Mouse (Mus musculus) CD4-positive helper T cell, adult 2 months (primary cell): ENCODE measurements around the gene Samd4.
A peak's percentile ranks its signal among the peaks of the same experiment; 100 is the strongest.

Source experiments
- DNase-seq: peaks from one replicate; pipeline ENCODE4 v3.0.0-alpha.2; 2012; ENCODE audit warnings: low read depth, missing footprints, low spot score

The Samd4 gene

DNA sequence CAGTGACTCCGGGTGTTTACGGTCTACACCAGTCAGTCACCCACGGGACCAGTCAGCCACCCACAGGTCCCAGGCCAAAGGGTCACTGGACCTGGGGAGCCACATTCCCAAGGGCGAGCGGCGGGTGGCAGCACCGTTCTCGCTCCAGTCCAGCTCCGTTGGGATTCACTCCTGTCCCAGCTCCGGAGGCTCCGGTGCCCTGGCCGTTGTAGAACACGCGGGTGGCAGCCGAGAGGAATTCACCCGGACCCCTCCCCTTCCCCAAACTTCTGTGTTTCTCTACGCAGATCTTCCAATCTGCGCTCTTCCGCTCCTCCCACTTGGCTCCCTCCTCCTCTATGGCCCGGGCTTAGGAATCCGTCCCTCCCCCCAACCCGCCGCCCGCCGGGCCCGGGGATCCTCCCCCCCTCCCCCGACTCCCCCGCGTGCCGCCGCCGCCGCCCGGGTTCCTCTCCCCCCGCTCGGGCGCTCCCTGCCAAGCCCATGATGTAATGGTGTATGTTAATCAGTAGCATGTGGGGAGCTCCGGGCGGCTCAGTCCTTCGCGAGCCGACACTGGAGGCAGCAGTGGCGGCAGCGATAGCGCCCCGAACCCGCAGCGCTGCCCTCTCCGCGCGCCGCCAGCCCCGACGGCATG, at the start of gene Samd4:
Gene Samd4, plus strand, starts transcription at position 424 of the 637 bp plus-strand sequence.
- peak; percentile 23 for DNase-seq

- DNase-seq, result no peak
These were observed 43.3 kb upstream of the Samd4 start for GRCm38 (mm10) chr14:46839326-46839725.

DNA sequence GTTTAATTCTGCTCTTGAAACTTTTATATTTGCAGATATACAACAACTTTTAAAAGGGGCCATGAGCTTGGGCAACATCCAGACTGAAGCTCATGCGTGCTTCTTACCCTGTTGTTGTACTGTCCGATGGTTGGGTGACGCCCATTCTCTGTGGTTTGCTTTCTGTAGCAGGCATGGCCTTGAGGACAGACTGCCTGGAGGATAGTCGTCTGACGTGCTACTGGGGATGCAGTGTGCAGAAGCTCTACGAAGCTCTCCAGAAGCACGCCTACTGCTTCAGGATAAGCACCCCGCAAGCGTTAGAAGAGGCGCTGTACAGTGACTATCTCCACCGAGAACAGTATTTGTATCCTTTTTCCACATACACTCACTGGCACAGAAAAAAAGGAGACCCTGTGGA, 36.9 kb upstream of the Samd4 start:
- DNase-seq, result no peak

- no peak for DNase-seq
These were observed 34.5 kb upstream of the Samd4 start for GRCm38 (mm10) chr14:46848063-46848590.

DNA sequence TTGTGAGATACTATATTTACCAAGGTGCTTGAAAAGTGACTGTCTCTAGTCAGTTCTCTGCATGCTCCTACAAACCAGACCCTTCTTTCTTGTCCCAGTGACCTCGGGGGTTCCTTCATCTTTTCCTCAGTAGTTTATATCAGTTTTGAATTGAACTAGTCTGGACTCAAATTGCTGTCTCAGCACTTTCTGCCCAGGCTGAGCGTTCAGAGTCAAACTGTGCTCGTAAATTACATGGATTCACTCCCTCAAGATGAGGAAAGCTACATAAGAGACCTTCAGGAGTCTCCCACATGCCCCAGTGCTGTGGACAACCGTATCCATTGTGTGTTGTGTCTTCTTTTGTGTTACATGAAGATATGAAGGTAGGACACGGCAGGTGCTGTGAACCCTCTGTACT, 33.9 kb upstream of the Samd4 start:
- no peak for DNase-seq

- no peak for DNase-seq
These were observed 32.9 kb upstream of the Samd4 start for GRCm38 (mm10) chr14:46849769-46850168.

DNA sequence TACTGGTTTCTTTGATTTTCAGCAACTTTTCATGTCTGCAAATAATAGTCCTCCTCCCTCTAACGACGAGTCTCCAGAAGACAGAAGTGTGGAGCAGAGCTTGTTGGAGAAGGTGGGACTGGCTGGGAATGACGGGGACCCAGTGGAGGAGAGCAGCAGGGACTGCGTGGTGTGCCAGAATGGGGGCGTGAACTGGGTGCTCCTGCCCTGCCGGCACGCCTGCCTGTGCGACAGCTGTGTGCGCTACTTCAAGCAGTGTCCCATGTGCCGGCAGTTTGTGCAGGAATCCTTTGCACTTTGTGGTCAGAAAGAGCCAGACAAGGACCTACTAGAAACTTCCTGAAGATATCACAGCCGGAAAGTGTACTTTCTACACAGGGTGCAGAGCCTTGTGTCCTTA, 29.0 kb upstream of the Samd4 start:
- no peak for DNase-seq

DNA sequence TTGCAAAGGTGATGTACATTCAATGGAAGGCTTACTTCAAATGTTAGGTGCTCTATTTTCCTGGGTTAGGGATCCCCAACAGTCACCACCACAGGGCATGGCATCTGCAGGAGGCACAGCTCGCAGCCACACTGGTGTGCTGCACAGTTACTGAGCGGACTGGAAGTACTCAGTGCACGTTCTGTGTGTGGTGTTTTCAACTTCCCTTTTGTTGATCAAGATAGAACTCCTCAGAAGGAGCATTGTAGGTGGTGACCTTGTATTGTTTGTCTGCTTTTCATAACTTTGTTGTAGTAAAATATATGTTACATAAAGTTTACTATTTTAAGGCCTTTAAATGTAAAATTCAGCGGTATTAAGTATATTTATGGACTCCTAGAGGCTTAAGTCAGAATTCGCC, 19.7 kb upstream of the Samd4 start:
- DNase-seq, result no peak

DNA sequence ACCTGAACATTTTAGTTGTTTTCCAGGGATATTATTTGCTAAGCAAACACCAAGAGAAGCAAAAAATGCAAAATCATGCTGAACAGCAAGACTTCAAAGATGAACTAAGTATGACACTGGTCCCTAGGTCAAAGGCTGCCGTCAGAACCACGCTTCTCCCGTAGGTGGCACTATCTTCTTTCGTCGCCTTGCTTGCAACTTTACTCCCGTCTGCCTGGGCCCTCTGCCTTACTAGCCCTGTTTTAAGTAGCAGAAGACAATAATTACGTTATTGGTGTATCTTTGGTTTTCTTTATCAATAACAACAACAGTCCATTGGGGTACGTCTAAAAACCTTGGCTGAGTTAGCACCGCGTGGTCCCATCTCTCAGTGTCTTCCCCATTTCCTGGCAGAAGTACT, 1.7 kb upstream of the Samd4 start:
- peak; percentile 34 for DNase-seq

DNA sequence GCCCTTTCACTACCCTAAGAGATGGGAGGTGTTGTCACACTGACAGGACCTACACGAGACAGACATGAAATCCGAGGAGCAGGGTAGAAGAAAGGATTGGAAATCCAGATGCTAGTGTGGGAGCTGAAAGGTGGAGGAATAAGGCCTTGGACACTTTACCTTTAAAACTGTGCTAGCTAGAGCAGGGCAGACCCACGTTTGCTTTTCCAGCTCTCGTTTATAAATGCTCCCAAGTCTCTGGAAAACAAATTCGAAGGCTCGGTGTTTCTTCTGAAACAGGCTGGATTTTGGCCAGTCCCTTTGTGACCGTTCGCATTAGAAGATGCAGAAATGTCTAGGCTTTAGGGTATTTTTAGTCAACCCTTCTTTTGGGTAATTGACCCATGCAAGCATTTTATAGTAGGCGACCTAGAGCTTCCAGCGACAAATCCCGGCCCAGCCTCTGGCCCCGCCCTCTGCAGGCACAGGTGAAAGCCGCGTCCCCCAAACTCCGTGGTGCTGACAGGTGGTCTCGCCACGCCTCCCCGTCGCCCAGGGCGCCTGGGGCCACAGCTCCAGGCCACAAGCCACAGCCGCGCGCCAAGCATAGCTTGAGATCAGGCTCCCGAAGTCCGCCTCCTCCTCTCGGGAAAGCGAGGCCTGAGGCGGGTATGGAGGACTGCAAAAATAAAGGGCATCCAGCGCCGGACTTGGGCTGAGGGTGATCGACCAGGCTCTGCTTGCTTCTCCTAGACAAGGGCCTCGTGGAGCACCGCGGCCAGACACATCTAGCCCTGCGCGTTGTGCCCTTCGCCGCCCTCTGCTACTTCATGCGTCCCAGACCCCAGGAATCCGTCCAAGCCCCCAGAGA, 848 bp upstream of the Samd4 start:
- no peak for DNase-seq

GRCm38 (mm10) chr14:46883068-46883870, 615 bp downstream of the Samd4 start:
- peak; percentile 11 for DNase-seq

DNA sequence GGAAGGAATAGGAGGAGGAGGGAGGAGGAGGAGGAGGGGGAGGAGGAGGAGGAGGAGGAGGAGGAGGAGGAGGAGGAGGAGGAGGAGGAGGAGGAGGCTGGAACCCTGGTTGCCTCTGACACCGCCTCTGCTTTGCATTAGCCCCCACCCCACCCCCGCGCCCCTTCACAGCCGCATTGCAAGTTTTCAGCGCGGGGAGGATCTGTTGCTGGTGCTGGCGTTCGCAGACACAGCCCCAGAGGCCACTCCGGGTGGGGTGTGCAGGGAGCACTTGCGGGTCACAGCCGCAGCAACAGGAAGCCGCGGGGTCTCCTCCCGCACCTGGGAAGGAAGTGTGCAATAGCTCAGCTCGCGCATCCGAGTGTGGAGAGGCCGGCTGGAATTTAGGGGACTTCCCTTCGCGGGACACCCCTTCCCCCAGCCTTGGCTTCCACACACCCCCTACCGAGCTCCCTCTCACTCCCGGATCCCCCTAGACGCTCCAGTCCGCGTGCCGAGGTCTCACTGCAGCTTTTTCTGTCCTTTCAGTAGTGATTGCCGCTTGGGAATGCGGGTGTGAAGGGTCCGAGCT, 1.3 kb downstream of the Samd4 start:
- peak; percentile 16 for DNase-seq

GRCm38 (mm10) chr14:46884701-46885428, 2.2 kb downstream of the Samd4 start:
- DNase-seq, result peak; percentile 12

DNA sequence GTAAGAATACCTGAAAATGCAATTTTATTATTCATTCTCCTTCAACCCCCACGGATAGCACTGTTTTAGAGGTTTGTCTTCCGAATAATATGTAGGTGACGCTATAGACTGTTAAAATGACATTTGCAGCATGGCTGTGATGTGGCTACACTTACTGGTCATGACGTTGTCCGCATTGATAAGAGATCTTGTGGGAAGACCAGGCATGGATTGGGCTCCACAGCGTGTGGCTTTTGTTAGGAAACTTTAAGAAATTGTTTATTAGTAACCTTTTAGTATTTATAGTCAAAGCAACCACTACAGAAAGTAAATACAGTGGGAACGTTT, 2.7 kb downstream of the Samd4 start:
- DNase-seq, result peak; percentile 11

DNA sequence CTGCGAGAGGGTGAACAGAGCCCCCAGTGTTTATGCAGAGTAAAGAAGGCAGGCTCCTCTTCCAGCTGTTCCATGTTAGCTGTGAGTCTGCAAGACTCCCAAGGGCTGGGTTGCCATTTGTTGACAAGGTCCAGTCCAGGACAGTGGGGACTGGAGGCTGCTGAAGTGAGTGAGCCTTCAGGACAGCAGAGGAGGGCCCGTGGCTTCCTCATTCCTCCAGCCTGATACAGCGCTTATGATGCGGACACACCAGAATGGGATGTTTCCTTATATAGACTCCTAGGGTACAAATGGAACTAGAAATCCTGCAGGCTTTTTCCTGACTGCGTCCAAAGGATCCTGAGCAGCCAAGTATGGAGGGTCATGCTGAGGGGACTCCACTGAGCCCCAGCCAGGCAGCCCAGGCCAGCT, 3.2 kb downstream of the Samd4 start:
- DNase-seq, result no peak

GRCm38 (mm10) chr14:46889096-46889495, 6.4 kb downstream of the Samd4 start:
- DNase-seq, result no peak

DNA sequence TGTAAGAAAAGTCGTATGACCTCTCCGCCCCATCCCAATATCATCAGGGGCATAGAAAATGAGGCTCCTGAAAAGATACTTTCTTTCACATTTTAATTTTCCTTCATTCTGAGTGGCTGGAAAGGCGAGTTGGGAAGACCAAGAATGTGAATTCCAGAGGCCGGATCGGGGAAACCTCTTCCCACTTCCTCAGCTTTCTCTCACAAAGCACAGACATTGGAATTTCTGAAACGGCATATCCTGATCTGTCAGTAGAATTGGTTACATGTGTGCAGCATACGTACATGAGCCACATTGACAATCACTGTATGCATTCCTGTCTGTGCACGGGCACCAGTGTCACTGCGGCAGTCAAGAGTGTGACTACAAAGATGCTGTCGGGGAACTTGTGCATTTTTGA, 11.3 kb downstream of the Samd4 start:
- DNase-seq, result no peak

DNA sequence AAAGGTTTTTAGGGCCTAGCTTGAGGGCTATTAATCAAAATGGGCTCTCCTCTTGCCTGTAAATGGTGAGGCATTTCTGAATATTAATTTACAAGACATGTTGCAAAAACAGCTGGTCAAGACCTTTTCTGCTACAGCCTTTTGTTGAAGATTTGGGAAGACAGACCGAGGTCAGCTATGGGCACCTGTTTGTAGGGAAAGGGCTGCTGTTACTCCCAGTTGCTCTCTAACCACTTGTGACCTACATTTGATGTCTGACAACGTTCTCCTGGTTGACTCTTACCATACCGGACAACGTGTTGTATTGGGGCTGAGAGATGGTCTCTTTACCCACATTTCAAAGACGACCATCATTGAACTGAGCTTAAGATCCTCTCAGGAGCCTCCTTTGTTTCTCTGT, 15.3 kb downstream of the Samd4 start:
- DNase-seq, result no peak

- DNase-seq, result no peak
These were observed 16.0 kb downstream of the Samd4 start for GRCm38 (mm10) chr14:46898626-46899025.

- no peak for DNase-seq
These were observed 19.9 kb downstream of the Samd4 start for GRCm38 (mm10) chr14:46902498-46903087.

DNA sequence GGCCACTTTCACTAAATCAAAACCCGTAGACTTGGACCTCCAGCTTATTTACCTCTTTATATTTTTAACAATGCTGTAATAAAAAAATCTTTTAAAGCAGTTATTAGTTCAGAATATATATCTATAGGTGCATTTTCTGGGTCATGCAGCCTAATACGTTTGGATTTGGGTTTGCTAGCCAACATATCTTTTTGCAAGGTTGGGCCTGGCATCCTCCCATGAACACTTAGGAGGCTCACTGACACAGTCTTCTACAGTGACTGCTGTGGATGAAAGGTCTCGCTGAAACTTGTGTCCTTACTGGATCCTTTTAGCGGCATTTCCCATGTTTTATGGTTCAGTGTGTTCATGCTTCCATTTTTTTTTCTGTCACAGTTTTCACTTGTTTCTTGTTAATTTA, 21.6 kb downstream of the Samd4 start:
- no peak for DNase-seq
